Mouse (Mus musculus) retina, postnatal 1 day (tissue): ENCODE results near the gene Cdc6.

Source experiments
- DNase-seq: peaks from one replicate; pipeline ENCODE4 v3.0.0-alpha.2; 2012

The Cdc6 gene

GRCm38 (mm10) chr11:98910415-98910814 is 2.8 kb downstream of the Cdc6 start:
- DNase-seq = no peak

GRCm38 (mm10) chr11:98911498-98911897 is 3.9 kb downstream of the Cdc6 start:
- DNase-seq = no peak

- DNase-seq = no peak
Measured at GRCm38 (mm10) chr11:98914196-98914595, 6.6 kb downstream of the Cdc6 start.

DNA sequence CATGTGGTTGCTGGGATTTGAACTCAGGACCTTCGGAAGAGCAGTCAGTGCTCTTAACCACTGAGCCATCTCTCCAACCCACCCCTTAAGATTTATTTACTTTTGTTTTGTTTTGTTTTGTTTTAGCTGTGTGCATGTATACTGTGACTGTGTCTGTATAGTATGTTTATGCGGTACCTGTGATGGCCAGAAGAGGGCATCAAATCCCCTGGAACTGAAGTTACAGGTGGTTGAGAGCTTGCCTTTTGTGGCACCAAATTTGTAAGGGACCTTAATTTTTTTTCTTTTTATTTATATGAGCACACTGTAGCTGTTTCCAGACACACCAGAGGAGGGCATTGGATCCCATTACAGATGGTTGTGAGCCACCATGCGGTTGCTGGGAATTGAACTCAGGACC is 8.8 kb downstream of the Cdc6 start:
- DNase-seq = peak; percentile 43

DNA sequence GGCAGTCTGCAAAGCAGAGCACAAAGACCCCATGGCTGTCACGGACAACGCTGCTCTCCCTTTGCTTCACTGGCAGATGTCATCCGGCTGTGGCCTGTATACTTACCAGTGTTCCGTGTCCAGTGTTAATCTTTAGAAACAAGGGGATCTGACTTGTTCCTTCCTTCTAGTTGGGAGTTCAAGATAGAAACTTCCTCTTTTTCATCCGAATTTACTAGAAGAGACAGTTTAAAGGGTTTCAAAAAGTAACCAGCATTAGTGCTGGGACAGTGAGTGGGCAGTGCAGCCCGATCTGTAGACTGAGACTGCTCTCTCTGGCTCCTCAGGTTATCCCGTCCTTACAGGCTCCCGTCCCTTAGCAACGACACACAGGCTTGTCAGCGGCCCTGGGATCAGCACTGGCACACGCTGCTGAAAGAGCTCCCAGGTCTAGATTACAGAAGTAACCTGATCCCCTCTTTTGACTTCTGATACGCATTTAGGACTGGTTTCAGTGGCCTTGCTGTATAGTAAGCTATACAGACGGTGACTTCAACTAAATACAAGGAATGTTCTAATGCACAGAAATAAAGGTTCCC is 9.9 kb downstream of the Cdc6 start:
- no peak for DNase-seq

DNA sequence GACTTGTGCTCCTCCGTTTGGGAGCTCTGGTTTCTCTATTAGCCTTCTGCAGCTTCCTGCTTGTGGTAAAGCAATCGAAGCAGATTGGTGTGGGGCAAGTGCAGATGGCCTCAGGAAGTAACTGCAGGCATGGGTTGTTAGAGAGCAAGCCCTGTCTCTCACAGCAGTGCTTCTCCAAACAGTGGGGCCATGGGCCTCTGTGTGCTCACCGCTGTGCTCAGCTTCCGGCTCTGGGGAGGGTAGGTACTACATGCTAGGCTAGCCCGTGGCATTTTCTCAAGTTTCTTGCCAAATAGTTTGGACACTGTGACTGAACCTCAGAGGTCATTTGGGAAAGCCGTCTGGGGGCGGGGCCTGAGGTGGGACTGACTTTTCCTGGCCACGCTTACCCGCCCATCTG is 10.6 kb downstream of the Cdc6 start:
- no peak for DNase-seq

- DNase-seq = no peak
Measured at GRCm38 (mm10) chr11:98919009-98919408, 11.4 kb downstream of the Cdc6 start.

GRCm38 (mm10) chr11:98921813-98922212 is 14.2 kb downstream of the Cdc6 start:
- peak; percentile 76 for DNase-seq

- peak; percentile 88 for DNase-seq
Measured at GRCm38 (mm10) chr11:98922307-98922706, 14.7 kb downstream of the Cdc6 start.

DNA sequence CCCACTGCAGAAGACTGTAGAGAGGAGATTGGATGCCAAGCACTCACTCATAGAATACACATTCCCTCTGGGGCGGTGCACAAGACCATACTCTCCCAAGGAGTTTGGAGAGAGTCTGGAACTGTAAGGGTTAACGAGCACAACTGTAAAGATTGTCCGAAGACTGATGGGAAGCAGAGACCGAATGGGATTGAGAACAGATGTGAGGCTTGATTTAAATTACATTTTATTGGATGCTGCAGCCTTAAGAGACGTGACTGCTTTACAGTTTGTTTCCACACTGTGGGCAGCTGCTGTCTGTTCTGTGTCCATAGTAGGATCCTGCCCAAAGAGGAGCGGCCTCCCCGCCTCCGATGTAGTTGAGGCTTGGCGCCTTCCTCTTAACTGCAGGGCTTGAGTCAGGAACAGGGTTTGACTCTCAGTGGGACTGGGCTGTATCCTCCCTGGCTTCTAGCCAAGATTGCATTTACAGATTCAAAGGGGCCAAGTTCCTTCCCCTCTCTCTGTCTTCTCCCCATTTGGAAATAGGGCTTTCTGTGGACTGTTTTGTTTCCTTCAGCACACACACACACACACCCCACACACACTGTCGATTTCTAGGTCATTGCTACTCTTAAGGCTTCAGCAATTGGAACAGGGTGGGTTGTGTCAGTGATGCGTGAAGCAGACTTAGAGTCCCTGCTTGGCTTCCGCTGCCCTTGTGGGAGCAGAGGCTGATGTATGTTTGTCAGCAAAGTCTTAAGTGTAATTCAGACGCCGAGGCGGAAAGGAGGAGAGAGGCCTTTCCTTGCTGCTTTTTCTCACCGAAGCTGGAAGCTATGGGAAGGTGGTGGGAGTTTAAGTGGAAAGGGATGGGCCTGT is 15.5 kb downstream of the Cdc6 start:
- DNase-seq = peak; percentile 68

- no peak for DNase-seq
Measured at GRCm38 (mm10) chr11:98924633-98925175, 17.1 kb downstream of the Cdc6 start.

DNA sequence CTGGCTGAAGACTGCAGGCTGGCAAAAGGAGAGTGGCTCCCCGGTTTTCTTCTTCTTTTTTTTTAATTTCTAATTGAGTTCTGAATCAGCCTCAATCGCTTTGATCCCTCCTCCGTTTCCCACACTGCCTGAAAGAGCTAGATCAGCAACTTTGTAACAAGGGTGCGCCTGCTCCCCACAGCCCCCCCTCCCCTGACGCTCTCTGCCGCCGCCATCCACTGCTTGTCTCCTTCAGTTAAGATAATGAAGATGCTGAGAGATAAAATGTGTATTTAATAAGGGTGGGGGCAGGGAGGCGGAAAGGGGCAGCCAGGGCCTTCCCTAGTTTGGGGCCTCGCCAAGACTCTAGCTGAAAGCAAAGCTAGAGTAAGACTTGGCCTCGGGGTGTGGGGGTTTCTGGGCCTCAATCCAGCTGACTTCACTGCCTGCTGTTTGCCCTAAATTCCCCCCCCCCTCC is 17.7 kb downstream of the Cdc6 start:
- DNase-seq = peak; percentile 95

DNA sequence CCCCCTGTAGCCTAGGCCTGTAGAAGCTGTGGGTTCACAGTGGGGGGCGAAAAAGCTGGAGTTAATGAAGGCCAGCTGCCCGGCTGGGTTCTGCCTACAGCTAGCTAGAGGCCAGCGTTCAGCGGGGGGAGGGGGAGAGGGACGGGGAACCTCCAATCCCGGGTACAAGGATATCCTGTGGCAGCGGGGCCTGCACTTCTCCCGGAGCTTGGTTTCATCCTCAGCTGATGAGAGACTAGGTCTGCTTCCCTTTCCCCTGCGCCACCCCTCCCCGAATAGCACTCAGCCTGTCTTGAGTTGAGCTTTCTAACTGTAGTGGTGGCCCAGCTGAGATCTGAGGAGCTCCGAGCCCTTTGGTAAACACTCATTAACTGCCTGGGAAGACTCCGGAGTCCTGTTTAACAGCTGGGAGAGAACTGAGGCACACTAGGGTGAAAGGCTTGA is 18.3 kb downstream of the Cdc6 start:
- peak; percentile 94 for DNase-seq

DNA sequence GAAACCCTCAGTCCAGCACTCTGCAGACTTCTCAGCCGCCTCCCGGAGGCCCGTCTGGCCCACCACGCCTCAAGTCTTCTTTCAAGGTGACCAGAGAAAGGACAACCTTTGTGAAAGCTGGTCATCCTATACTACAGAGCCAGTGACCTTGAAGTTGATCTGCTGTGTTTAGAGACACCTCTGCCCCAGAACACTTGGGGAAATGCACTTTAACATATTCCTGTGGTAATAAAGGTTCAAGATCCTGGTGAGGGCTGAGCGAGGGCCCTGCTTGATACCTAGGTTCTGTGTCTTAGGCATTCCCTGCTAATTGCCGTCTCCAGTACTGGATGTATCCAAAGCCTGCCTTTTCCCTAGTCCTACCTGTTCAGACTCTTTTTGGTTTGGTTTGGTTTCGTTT is 19.0 kb downstream of the Cdc6 start:
- DNase-seq = no peak

GRCm38 (mm10) chr11:98927438-98928076 is 20.0 kb downstream of the Cdc6 start, which contains the start of gene Rara:
Gene Rara (plus strand): TSS chr11:98927818.
- peak; percentile 78 for DNase-seq

GRCm38 (mm10) chr11:98928186-98928893 is 20.7 kb downstream of the Cdc6 start:
- peak; percentile 58 for DNase-seq

GRCm38 (mm10) chr11:98929503-98929902 is 21.9 kb downstream of the Cdc6 start:
- DNase-seq = peak; percentile 97

- DNase-seq = no peak
Measured at GRCm38 (mm10) chr11:98930127-98930601, 22.6 kb downstream of the Cdc6 start.

DNA sequence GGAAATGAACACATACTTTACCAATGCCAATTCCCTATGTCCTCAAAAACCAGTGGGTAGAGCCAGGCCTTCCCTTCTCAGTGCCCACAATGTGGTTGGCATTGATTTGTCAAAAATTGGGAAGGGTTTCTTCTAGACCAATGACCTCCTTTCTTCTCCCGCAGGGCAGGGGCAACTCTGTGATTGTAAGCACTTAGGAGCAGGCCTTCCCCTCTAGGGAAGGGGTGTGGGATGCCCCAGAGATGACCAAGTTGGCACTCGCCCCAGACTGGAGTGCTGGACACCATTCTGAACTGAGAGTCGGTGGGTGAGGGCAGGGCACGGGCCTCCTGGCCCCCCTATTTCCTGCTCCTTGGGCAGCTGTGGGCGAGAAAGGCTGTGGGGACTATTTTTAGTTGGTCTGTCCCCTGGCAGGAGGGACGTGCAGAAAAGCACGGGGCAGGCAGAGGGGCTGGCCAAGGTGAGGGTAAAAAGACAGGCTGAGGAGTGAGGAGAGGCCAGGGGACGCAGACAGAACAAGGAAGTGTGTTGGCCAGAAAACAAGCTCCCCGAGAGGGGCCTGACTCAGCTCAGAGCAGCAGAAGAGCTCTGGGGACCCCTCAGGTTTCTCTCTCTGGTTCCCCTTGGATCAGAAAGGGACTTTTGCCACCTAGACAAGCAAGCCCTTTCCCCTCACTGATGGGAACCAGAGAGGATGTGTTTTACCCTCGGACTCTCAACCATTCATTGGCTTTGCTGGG is 23.3 kb downstream of the Cdc6 start:
- DNase-seq = peak; percentile 70

DNA sequence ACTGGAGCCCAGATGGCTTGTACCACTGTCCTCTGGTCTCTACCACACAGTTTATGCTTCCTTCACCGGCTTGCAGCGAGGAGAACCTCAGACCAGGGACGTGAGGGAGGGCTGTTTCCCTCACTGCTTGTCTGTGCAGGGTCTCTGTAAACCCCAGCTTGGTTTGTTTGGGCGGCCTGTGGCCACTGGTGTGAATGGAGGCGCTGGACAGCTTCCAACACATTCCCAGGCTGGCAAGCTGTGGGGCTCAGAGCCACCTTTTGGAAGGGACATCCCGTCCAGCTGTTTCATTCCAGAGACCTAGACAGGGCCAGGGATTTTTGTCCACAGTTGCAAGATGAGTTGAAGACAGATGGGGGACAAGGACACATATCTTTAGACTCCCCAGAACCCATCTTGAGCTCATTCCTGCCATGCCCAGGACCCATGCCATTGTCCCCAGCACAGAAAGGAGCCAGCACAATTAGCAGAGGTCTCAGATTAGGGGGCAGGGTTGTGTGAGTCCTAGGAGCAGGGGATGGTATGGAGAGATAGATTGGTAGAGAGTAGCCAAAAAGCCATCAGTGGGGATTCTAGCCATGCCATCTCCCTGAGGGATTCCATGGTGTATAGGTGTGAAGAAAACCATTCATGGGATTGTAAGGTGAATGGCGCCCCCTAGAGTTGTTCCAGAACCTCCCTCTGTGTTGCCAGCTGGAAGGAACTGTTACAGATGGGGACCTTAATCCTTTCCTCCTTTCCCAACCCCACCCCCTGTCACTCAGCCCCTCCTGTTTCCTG is 24.1 kb downstream of the Cdc6 start:
- peak; percentile 64 for DNase-seq
